Mouse (Mus musculus) layer of hippocampus, adult 2 months (tissue): Measurements from ENCODE around the gene Map3k12. TPM values are rescaled to one million over a fixed set of nuclear protein-coding genes. Genes with fewer than 3 reads are reported as not detected.

Source experiments
- DNase-seq, 2 experiments: peaks; one replicate each; pipeline ENCODE4 v3.0.0; 2022; ENCODE audit warnings: low spot score in 2 of 2
- H3K27ac ChIP-seq: fragments of 200-600 bp; 2 replicates; pipeline ENCODE4 v1.8.1; 2022
- H3K4me3 ChIP-seq: fragments of 200-600 bp; 2 replicates; pipeline ENCODE4 v1.8.1; 2022; ENCODE audit warnings: mild to moderate bottlenecking
- CTCF ChIP-seq: fragments of 200-600 bp; conservative IDR thresholded peaks from 2 replicates; pipeline ENCODE4 v1.8.1; 2022; ENCODE audit warnings: antibody characterized with exemption, mild to moderate bottlenecking, moderate library complexity
- total RNA-seq, 2 experiments: library from RNA; stranded (reverse); gene quantifications; 2 replicates each; pipeline ENCODE4 v1.2.3; 2021

Gene Map3k12
- total RNA-seq, 2 experiments from 2014 or later: 95.0 to 99.9 TPM

- Histone ChIP-seq H3K27ac (peak overlapping the region; percentile 19), H3K4me3 (no peak overlapping the region)
- peak in 1 of 2 experiments; percentile 1 for DNase-seq
- TF ChIP-seq CTCF: no peak
Observed at GRCm38 (mm10) chr15:102505770-102506463, 10.9 kb downstream of the Map3k12 start.

- DNase-seq: no peak
- Histone ChIP-seq H3K27ac (peak overlapping the region; percentile 19), H3K4me3 (no peak overlapping the region)
- no peak for TF ChIP-seq CTCF
Observed at GRCm38 (mm10) chr15:102505073-102505769, 11.6 kb downstream of the Map3k12 start.

GRCm38 (mm10) chr15:102503924-102504782, 12.7 kb downstream of the Map3k12 start:
- H3K27ac ChIP-seq: peak overlapping the region; percentile 76; the same call in 1 of the 2 replicates
- TF ChIP-seq CTCF: no peak
- no peak overlapping the region for H3K4me3 ChIP-seq
- no peak for DNase-seq

- H3K27ac ChIP-seq: peak within 1 kb of the TSS; percentile 76; the same call in 1 of the 2 replicates
- no peak within 1 kb of the TSS for H3K4me3 ChIP-seq
- TF ChIP-seq CTCF: no peak
- DNase-seq: no peak
Observed at GRCm38 (mm10) chr15:102503447-102503846, 13.4 kb downstream of the Map3k12 start, which contains the start of gene Gm10337. Gm10337 (plus strand) TSS chr15:102503722.

- no peak overlapping the region for H3K4me3 ChIP-seq
- DNase-seq: no peak
- TF ChIP-seq CTCF: no peak
- H3K27ac ChIP-seq: peak overlapping the region; percentile 76; the same call in 1 of the 2 replicates
Observed at GRCm38 (mm10) chr15:102502254-102502840, 14.5 kb downstream of the Map3k12 start.

GRCm38 (mm10) chr15:102501084-102501814, 15.6 kb downstream of the Map3k12 start:
- no peak overlapping the region for H3K4me3 ChIP-seq
- DNase-seq: no peak
- peak overlapping the region; percentile 76; the same call in 1 of the 2 replicates for H3K27ac ChIP-seq
- TF ChIP-seq CTCF: no peak

GRCm38 (mm10) chr15:102500479-102500878, 16.4 kb downstream of the Map3k12 start:
- DNase-seq: no peak
- TF ChIP-seq CTCF: no peak
- Histone ChIP-seq H3K27ac (peak overlapping the region; percentile 76; the same call in 1 of the 2 replicates), H3K4me3 (no peak overlapping the region)

GRCm38 (mm10) chr15:102499851-102500250, 17.0 kb downstream of the Map3k12 start:
- DNase-seq: no peak
- Histone ChIP-seq H3K4me3 (no peak overlapping the region), H3K27ac (peak overlapping the region; percentile 76)
- no peak for TF ChIP-seq CTCF

GRCm38 (mm10) chr15:102499370-102499769, 17.5 kb downstream of the Map3k12 start:
- H3K27ac ChIP-seq: peak overlapping the region; percentile 76
- TF ChIP-seq CTCF: no peak
- no peak overlapping the region for H3K4me3 ChIP-seq
- no peak for DNase-seq

- Histone ChIP-seq H3K4me3 (no peak overlapping the region), H3K27ac (peak overlapping the region; percentile 86)
- no peak for TF ChIP-seq CTCF
- peak in 1 of 2 experiments; percentile 54 for DNase-seq
Observed at GRCm38 (mm10) chr15:102498322-102498721, 18.5 kb downstream of the Map3k12 start.

- Histone ChIP-seq H3K27ac (no peak overlapping the region), H3K4me3 (no peak overlapping the region)
- no peak for TF ChIP-seq CTCF
- no peak for DNase-seq
Observed at GRCm38 (mm10) chr15:102487664-102488063, 29.2 kb downstream of the Map3k12 start.

GRCm38 (mm10) chr15:102485853-102486252, 31.0 kb downstream of the Map3k12 start:
- Histone ChIP-seq H3K27ac (no peak overlapping the region), H3K4me3 (no peak overlapping the region)
- no peak for DNase-seq
- no peak for TF ChIP-seq CTCF
